Mouse (Mus musculus) forebrain, postnatal 0 days (tissue): ENCODE data around the gene Ppp1r13b. TPM values are rescaled to one million over a fixed set of nuclear protein-coding genes. Genes with fewer than 3 reads are reported as not detected.
A peak's percentile ranks its signal among the peaks of the same experiment; 100 is the strongest.

ENCODE experiments used
- ATAC-seq: fragments of 200-750 bp; cut with Nextera tagmentation; 2 replicates; pipeline ENCODE4 v1.8.0; 2017; ENCODE audit warnings: mild to moderate bottlenecking, moderate library complexity
- DNase-seq: peaks from one replicate; pipeline ENCODE4 v3.0.0-alpha.2; 2015
- H3K27ac ChIP-seq: fragments of 300-500 bp; sonication (generic); 2 replicates; pipeline ENCODE4 v1.5.1; 2014; ENCODE audit warnings: low read depth, mild to moderate bottlenecking, antibody characterized with exemption, low read length, moderate library complexity, mixed read lengths
- H3K27me3 ChIP-seq: fragments of 300-500 bp; sonication (generic); 2 replicates; pipeline ENCODE4 v1.6.1; 2014; ENCODE audit warnings: mild to moderate bottlenecking, low read length, mixed read lengths; ENCODE audit not compliant: insufficient read depth
- H3K36me3 ChIP-seq: fragments of 300-500 bp; sonication (generic); 2 replicates; pipeline ENCODE4 v1.6.1; 2014; ENCODE audit warnings: mild to moderate bottlenecking, moderate library complexity; ENCODE audit not compliant: insufficient read depth
- H3K4me1 ChIP-seq: fragments of 300-500 bp; sonication (generic); 2 replicates; pipeline ENCODE4 v1.6.1; 2014; ENCODE audit warnings: antibody characterized with exemption; ENCODE audit not compliant: insufficient read depth
- H3K4me2 ChIP-seq: fragments of 300-500 bp; sonication (generic); 2 replicates; pipeline ENCODE4 v1.6.1; 2014; ENCODE audit warnings: low read depth, mild to moderate bottlenecking, moderate library complexity
- H3K4me3 ChIP-seq: fragments of 300-500 bp; sonication (generic); 2 replicates; pipeline ENCODE4 v1.5.1; 2014; ENCODE audit warnings: low read depth, low read length, mixed read lengths
- H3K9ac ChIP-seq: fragments of 300-500 bp; sonication (generic); 2 replicates; pipeline ENCODE4 v1.6.1; 2014; ENCODE audit warnings: mild to moderate bottlenecking
- H3K9me3 ChIP-seq: fragments of 300-500 bp; sonication (generic); 2 replicates; pipeline ENCODE4 v1.6.1; 2016; ENCODE audit warnings: low read length
- CTCF ChIP-seq: sonication (generic); IDR thresholded peaks from 2 replicates; pipeline ENCODE4 v1.5.1; 2016; ENCODE audit warnings: antibody characterized with exemption, control low read depth, low read depth
- WGBS: fragments of 180-500 bp; shearing (Covaris S2); extraction: QIAGEN DNeasy Blood & Tissue Kit; methylation state at CpG from one replicate; pipeline ENCODE4 v1.1.7; 2014; 5-methylcytosine and 5-hydroxymethylcytosine counted together
- polyA plus RNA-seq: library from polyadenylated mRNA; unstranded; fragments of >200 nt; fragmentation: Nextera tagmentation; extraction: Ambion mirVana; gene quantifications from 2 replicates; pipeline ENCODE4 v1.2.1, GENCODE M21; 2015
- total RNA-seq: library from RNA; depleted of rRNA; stranded (reverse); fragments of >200 nt; gene quantifications from 2 replicates; pipeline ENCODE4 v1.2.3, GENCODE M21; 2014

Ppp1r13b gene
- total and polyA plus RNA-seq, 2 experiments from 2014 or later, result 37.6 to 53.8 TPM

GRCm38 (mm10) chr12:111814769-111815762, 92.8 kb downstream of the Ppp1r13b start:
- Histone ChIP-seq H3K27ac (0 out of 2 replicates have a peak overlapping the region, but pooled peaks have one; percentile 70), H3K27me3 (no peaks in the 10 kb centered on the region), H3K4me3 (peak overlapping the region; percentile 72), H3K9ac (peak overlapping the region; percentile 59; the same call in 1 of the 2 replicates), H3K4me2 (peak overlapping the region; percentile 64), H3K4me1 (peaks cover 6% of the 10 kb centered on the region), H3K9me3 (no peaks in the 10 kb centered on the region), H3K36me3 (no peaks in the 10 kb centered on the region)
- TF ChIP-seq CTCF, result no peak
- 27% methylated on average over 19 of the region's 19 CpGs for WGBS
- no peak for ATAC-seq
- no peak for DNase-seq

GRCm38 (mm10) chr12:111813766-111814617, 93.9 kb downstream of the Ppp1r13b start, which contains the start of the genes Xrcc3 and Zfyve21:
TSS of gene Xrcc3 (minus strand) at chr12:111813873.
TSS of gene Zfyve21 (plus strand) at chr12:111814170.
- Histone ChIP-seq H3K9me3 (no peaks in the 10 kb centered on the region), H3K4me2 (peak within 1 kb of the TSS; percentile 84), H3K4me3 (peak within 1 kb of the TSS; percentile 72), H3K27ac (peak within 1 kb of the TSS; percentile 70), H3K36me3 (no peaks in the 10 kb centered on the region), H3K27me3 (no peaks in the 10 kb centered on the region), H3K4me1 (peaks cover 6% of the 10 kb centered on the region), H3K9ac (peak within 1 kb of the TSS; percentile 59)
- 1% methylated on average over 87 of the region's 87 CpGs for WGBS
- peak; percentile 99 for DNase-seq
- TF ChIP-seq CTCF, result no peak
- peak; percentile 99 for ATAC-seq

- ATAC-seq (no peak), DNase-seq (no peak)
- 3% methylated on average over 27 of the region's 27 CpGs for WGBS
- TF ChIP-seq CTCF, result no peak
- Histone ChIP-seq H3K4me1 (peaks cover 6% of the 10 kb centered on the region), H3K36me3 (peaks cover 7% of the 10 kb centered on the region; the same call in 1 of the 2 replicates), H3K27me3 (no peaks in the 10 kb centered on the region), H3K9ac (peak overlapping the region; percentile 48), H3K4me2 (peak overlapping the region; percentile 84), H3K9me3 (no peaks in the 10 kb centered on the region), H3K4me3 (peak overlapping the region; percentile 72), H3K27ac (no peak overlapping the region)
Observed at GRCm38 (mm10) chr12:111813111-111813765, 94.7 kb downstream of the Ppp1r13b start.

GRCm38 (mm10) chr12:111812611-111813010, 95.3 kb downstream of the Ppp1r13b start:
- Histone ChIP-seq H3K4me2 (0 out of 2 replicates have a peak overlapping the region, but pooled peaks have one; percentile 84), H3K27ac (no peak overlapping the region), H3K4me1 (peaks cover 6% of the 10 kb centered on the region), H3K9ac (no peak overlapping the region), H3K27me3 (no peaks in the 10 kb centered on the region), H3K4me3 (no peak overlapping the region), H3K36me3 (peaks cover 13% of the 10 kb centered on the region; the same call in 1 of the 2 replicates), H3K9me3 (no peaks in the 10 kb centered on the region)
- ATAC-seq, result no peak
- 69% methylated on average over 12 of the region's 12 CpGs for WGBS
- DNase-seq, result no peak
- no peak for TF ChIP-seq CTCF

- H3K4me1 ChIP-seq, result peaks cover 6% of the 10 kb centered on the region
- TF ChIP-seq CTCF, result no peak
- H3K36me3 ChIP-seq, result peaks cover 14% of the 10 kb centered on the region; the same call in 1 of the 2 replicates
- no peak overlapping the region for H3K4me2 ChIP-seq
- no peak overlapping the region for H3K9ac ChIP-seq
- no peak overlapping the region for H3K4me3 ChIP-seq
- WGBS, result 93% methylated on average over 13 of the region's 13 CpGs
- no peak for DNase-seq
- H3K27me3 ChIP-seq, result no peaks in the 10 kb centered on the region
- no peaks in the 10 kb centered on the region for H3K9me3 ChIP-seq
- H3K27ac ChIP-seq, result no peak overlapping the region
- no peak for ATAC-seq
Observed at GRCm38 (mm10) chr12:111812075-111812474, 95.8 kb downstream of the Ppp1r13b start.

GRCm38 (mm10) chr12:111809762-111810161, 98.1 kb downstream of the Ppp1r13b start:
- no peaks in the 10 kb centered on the region for H3K27me3 ChIP-seq
- H3K4me1 ChIP-seq, result peaks cover 6% of the 10 kb centered on the region
- peak overlapping the region; percentile 67; the same call in 1 of the 2 replicates for H3K27ac ChIP-seq
- ATAC-seq, result peak; percentile 2; the same call in 1 of the 2 replicates
- peak; percentile 51 for DNase-seq
- 3% methylated on average over 9 of the region's 9 CpGs for WGBS
- H3K36me3 ChIP-seq, result peaks cover 20% of the 10 kb centered on the region
- no peak overlapping the region for H3K4me3 ChIP-seq
- peak overlapping the region; percentile 22; the same call in 1 of the 2 replicates for H3K9ac ChIP-seq
- TF ChIP-seq CTCF, result peak; percentile 33; the same call in 1 of the 2 replicates
- H3K4me2 ChIP-seq, result no peak overlapping the region
- no peaks in the 10 kb centered on the region for H3K9me3 ChIP-seq
